Mouse (Mus musculus): ENCODE data around the gene Zmynd8.

DNA sequence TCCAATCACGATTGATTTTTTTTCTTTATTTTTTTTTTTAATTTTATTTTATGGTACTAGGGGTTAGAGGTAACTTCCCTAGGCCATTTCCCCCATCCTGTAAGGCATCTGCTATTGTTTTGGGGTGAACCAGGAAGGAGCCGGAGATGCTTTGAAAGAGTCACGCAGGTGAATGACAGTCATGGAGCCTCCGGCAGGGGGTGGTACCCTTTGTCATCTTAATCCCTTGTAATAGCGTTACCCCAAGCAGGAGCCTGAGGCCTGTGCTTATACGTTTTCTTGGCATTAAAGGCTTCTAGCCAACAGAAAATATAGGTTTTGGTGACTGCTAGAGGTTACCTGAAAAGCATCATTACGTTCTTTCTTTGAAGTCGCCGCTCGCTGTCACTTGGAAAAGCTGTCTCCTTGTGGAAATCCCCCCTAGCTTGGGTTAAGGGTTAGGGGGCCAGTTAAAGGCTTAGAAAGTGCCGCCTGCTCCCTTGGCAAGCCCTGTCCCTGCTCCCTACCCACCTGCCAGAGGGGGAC is 157.2 kb downstream of the Zmynd8 start:
- TF ChIP-seq CTCF (IDR thresholded peaks at IDR 0.05; ENCODE audit: control insufficient read depth, insufficient read depth, insufficient read length): no peak
- no peak for TF ChIP-seq MAX (IDR thresholded peaks at IDR 0.05)
- TF ChIP-seq USF1 (IDR thresholded peaks at IDR 0.05; ENCODE audit: low read depth): no peak
- TF ChIP-seq CEBPB (IDR thresholded peaks at IDR 0.05; ENCODE audit: low read depth): no peak
- TF ChIP-seq MYOD1 (IDR thresholded peaks at IDR 0.05; ENCODE audit: control insufficient read depth, insufficient read length, low read depth): no peak
- TF ChIP-seq FOSL1 (IDR thresholded peaks at IDR 0.05; ENCODE audit: insufficient read depth, low read length, poor library complexity, severe bottlenecking): no peak
- TF ChIP-seq MYOG (IDR thresholded peaks at IDR 0.05; ENCODE audit: control insufficient read depth, extremely low read depth, insufficient read length): no peak
